Mouse (Mus musculus) neural tube, embryonic 13.5 days (tissue): ENCODE measurements around the gene Dnase1l3. TPM values are rescaled to one million over a fixed set of nuclear protein-coding genes. Genes with fewer than 3 reads are reported as not detected.
A peak's percentile ranks its signal among the peaks of the same experiment; 100 is the strongest.

Experiments
- ATAC-seq: fragments of 200-750 bp; cut with Nextera tagmentation; 2 replicates; pipeline ENCODE4 v1.8.0; 2017; ENCODE audit warnings: low read depth, mild to moderate bottlenecking, moderate TSS enrichment, moderate library complexity
- H3K27ac ChIP-seq: fragments of 300-500 bp; sonication (generic); replicated peaks from 2 replicates; pipeline ENCODE4 v1.5.1; 2015; ENCODE audit warnings: moderate library complexity, mild to moderate bottlenecking, inconsistent platforms
- H3K27me3 ChIP-seq: fragments of 300-500 bp; sonication (generic); 2 replicates; pipeline ENCODE4 v1.6.1; 2015; ENCODE audit warnings: mild to moderate bottlenecking, inconsistent platforms
- H3K36me3 ChIP-seq: fragments of 300-500 bp; sonication (generic); 2 replicates; pipeline ENCODE4 v1.6.1; 2015; ENCODE audit warnings: mild to moderate bottlenecking, inconsistent platforms
- H3K4me1 ChIP-seq: fragments of 300-500 bp; sonication (generic); replicated peaks from 2 replicates; pipeline ENCODE4 v1.6.1; 2015; ENCODE audit warnings: inconsistent platforms
- H3K4me2 ChIP-seq: fragments of 300-500 bp; sonication (generic); 2 replicates; pipeline ENCODE4 v1.6.1; 2015; ENCODE audit warnings: inconsistent platforms, mild to moderate bottlenecking, moderate library complexity
- H3K4me3 ChIP-seq: fragments of 300-500 bp; sonication (generic); 2 replicates; pipeline ENCODE4 v1.5.1; 2015; ENCODE audit warnings: mild to moderate bottlenecking, inconsistent platforms
- H3K9ac ChIP-seq: fragments of 300-500 bp; sonication (generic); 2 replicates; pipeline ENCODE4 v1.6.1; 2015; ENCODE audit warnings: moderate library complexity, mild to moderate bottlenecking, inconsistent platforms
- H3K9me3 ChIP-seq: fragments of 300-500 bp; sonication (generic); 2 replicates; pipeline ENCODE4 v1.6.1; 2016; ENCODE audit warnings: inconsistent platforms
- WGBS: fragments of 180-500 bp; shearing (Covaris S2); methylation state at CpG from one replicate; pipeline ENCODE4 v1.1.7; 2015; 5-methylcytosine and 5-hydroxymethylcytosine counted together
- polyA plus RNA-seq: library from polyadenylated mRNA; unstranded; fragments of >200 nt; fragmentation: Nextera tagmentation; extraction: Ambion mirVana; gene quantifications from 2 replicates; pipeline ENCODE4 v1.2.1, GENCODE M21; 2015

Dnase1l3 gene
- polyA plus RNA-seq, 1 experiment from 2014 or later: 0.06 TPM

DNA sequence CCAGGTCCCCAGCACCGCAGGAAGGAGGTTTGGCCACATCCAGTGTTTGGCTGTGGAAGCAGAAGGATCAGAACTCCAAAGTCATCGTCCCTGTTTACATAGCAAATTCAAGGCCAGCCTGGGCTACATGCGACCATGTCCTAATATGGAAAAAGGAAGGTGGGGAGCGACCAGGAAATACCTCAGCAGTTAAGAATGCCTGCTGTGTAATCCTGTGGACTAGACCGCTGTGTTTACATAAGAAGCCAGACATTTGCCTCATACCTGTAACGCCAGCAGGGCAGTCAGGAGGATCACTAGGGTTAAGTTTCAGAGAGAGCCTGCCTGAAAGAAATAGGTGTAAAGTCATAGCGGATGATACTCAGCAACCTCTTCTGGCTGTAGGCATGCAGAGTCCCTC, 31.2 kb downstream of the Dnase1l3 start:
- Histone ChIP-seq H3K9me3 (no peaks in the 10 kb centered on the region), H3K4me1 (peaks cover 14% of the 10 kb centered on the region; the same call in 1 of the 2 replicates), H3K27me3 (no peaks in the 10 kb centered on the region), H3K36me3 (no peaks in the 10 kb centered on the region), H3K4me3 (no peak overlapping the region), H3K9ac (no peak overlapping the region), H3K4me2 (no peak overlapping the region), H3K27ac (no peak overlapping the region)
- no peak for ATAC-seq
- 72% methylated on average over 7 of the region's 7 CpGs for WGBS

DNA sequence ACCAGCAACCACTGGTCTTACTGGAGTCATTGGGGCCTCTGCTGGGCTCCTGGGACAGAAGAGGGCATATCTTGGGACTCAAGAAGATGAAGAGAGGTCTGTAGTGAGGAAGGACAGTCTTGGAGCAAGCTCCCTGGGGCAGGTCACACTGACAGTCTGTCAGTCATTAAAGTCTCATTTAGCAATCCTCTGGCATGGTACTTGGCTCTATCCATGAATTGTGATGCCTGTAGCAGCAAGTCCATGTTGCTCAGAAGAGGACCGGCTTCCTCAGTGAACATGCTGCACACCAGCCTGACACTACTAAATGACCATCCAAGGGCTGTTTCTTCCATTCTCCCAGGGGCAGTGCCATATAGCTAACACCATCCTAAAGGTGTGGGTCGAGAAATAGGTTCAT, 31.7 kb downstream of the Dnase1l3 start:
- Histone ChIP-seq H3K9ac (no peak overlapping the region), H3K36me3 (no peaks in the 10 kb centered on the region), H3K4me3 (no peak overlapping the region), H3K27ac (no peak overlapping the region), H3K4me2 (no peak overlapping the region), H3K27me3 (no peaks in the 10 kb centered on the region), H3K9me3 (no peaks in the 10 kb centered on the region), H3K4me1 (peaks cover 14% of the 10 kb centered on the region; the same call in 1 of the 2 replicates)
- WGBS: 83% methylated on average over 2 of the region's 2 CpGs
- no peak for ATAC-seq

DNA sequence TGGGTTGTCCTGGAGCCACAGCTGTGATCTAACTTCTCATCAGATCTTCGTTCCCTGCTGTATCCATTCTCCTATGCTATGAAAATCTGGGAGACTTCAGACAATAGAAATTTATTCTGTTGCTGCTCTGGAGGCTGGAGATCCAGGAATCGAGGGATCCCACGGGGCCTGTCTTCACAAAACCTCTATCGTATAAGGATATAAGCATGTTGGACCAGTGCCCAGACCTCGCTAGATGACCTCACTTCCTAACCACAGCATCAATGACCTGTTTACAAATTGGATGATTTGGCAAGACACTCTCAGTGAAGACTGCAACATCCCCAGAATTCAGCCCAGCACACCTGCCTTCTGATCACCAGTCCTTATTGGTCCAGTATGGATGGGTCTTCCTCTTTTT, 32.7 kb downstream of the Dnase1l3 start:
- ATAC-seq: no peak
- H3K36me3 ChIP-seq: no peaks in the 10 kb centered on the region
- H3K4me2 ChIP-seq: no peak overlapping the region
- no peaks in the 10 kb centered on the region for H3K9me3 ChIP-seq
- H3K27ac ChIP-seq: no peak overlapping the region; the same call in 1 of the 2 replicates
- 60% methylated on average over 5 of the region's 5 CpGs for WGBS
- H3K9ac ChIP-seq: no peak overlapping the region
- H3K4me3 ChIP-seq: no peak overlapping the region
- peaks cover 21% of the 10 kb centered on the region for H3K4me1 ChIP-seq
- H3K27me3 ChIP-seq: no peaks in the 10 kb centered on the region

DNA sequence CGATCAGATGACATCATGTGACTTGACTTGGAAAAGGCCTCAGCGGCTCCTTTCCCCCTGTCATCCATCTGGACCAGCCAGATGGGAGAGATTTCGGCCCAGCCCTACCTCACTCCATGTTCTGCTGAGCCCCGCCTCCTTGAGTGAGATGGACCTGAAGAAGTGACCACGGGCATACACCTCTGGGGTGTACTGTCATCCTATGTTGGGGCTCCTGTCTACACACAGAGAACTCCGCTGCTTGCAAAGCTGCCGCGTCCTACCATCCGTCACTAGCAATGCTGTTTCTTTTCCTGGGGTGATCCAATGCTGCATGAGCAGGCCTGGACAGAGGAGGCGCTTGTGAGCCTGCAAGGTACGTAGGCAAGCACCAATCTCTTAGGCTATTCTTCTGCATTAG, 33.8 kb downstream of the Dnase1l3 start:
- Histone ChIP-seq H3K27me3 (no peaks in the 10 kb centered on the region), H3K9me3 (no peaks in the 10 kb centered on the region), H3K9ac (no peak overlapping the region), H3K4me2 (no peak overlapping the region), H3K36me3 (no peaks in the 10 kb centered on the region), H3K4me3 (no peak overlapping the region), H3K27ac (no peak overlapping the region), H3K4me1 (peaks cover 21% of the 10 kb centered on the region)
- no peak for ATAC-seq
- WGBS: 60% methylated on average over 11 of the region's 11 CpGs

DNA sequence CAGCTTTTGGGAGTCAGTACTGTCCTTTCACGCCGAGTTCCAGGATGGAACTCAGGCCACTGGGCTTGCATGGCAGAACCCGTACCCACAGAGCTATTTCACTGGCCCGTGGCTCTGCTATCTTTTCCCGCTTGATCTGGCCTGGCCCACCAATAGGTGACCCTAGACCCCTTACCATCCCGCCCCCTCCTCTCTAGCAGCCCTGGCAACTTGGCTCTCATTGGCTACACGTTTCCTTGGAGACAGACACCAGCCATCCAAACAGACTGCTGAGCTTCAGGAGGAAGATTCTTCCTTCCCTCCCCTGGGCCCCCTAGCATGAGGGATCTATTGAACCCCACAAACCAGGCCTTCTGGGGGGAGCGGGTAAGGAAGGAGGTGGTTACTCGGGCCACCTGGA, 37.3 kb downstream of the Dnase1l3 start, which contains the start of gene Gm45521:
Gene Gm45521 (plus strand): TSS at position 240 of the 400 bp plus-strand sequence.
- Histone ChIP-seq H3K9ac (no peak within 1 kb of the TSS), H3K4me1 (peaks cover 31% of the 10 kb centered on the region), H3K9me3 (no peaks in the 10 kb centered on the region), H3K4me2 (no peak within 1 kb of the TSS), H3K36me3 (0 out of 2 replicates have a peak, but pooled peaks cover under 1% of the 10 kb centered on the region), H3K27ac (no peak within 1 kb of the TSS), H3K4me3 (no peak within 1 kb of the TSS), H3K27me3 (no peaks in the 10 kb centered on the region)
- ATAC-seq: no peak; the same call in 1 of the 2 replicates
- 48% methylated on average over 9 of the region's 9 CpGs for WGBS

DNA sequence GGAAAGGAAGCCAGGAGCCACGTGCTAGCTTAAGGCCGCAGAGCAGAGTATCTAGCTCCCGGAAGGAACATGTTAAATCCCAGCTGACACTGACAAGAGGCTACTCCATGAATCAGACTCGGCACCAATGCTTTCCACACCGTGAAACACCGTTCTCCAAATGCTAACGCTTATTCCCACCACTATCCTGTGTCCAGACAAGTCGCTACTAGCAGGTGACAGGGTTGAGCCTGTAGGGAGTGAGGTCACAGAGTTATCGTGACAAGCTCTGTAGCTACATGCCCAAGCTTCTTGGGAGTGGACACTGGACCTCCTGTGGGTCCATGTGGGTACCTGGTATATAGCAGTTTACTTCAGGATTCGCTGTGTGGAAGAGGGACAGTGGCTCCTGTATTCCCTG, 37.9 kb downstream of the Dnase1l3 start:
- ATAC-seq: no peak
- Histone ChIP-seq H3K27me3 (no peaks in the 10 kb centered on the region), H3K4me3 (no peak overlapping the region), H3K27ac (no peak overlapping the region), H3K4me1 (peaks cover 25% of the 10 kb centered on the region), H3K9ac (no peak overlapping the region), H3K9me3 (no peaks in the 10 kb centered on the region), H3K4me2 (no peak overlapping the region), H3K36me3 (peaks cover 6% of the 10 kb centered on the region)
- 80% methylated on average over 10 of the region's 10 CpGs for WGBS

DNA sequence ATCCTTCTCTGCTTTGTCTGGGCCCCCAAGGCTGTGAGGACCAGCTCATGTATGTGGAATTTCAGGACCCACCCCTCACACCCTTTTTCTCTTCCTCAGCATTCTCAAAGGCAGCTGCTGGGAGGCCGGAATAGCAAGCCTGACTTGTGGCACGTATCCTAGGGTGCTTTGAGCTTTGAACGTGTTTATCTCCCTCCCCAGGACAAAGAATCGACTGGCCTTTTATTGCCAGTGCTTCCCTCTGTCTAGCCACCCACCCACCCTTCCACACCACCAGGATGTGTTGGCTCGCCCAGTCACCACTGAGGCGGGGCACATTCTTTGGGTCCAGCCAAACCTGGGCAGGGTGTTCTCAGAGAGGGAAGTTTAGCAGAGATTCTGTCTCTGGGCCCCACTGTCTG, 40.3 kb downstream of the Dnase1l3 start:
- Histone ChIP-seq H3K9ac (no peak overlapping the region), H3K27me3 (no peaks in the 10 kb centered on the region), H3K4me3 (no peak overlapping the region), H3K36me3 (peaks cover 29% of the 10 kb centered on the region), H3K27ac (peak overlapping the region; percentile 14), H3K4me1 (peaks cover 17% of the 10 kb centered on the region), H3K9me3 (no peaks in the 10 kb centered on the region), H3K4me2 (no peak overlapping the region)
- ATAC-seq: peak; percentile 17; the same call in 1 of the 2 replicates
- WGBS: 15% methylated on average over 6 of the region's 6 CpGs

DNA sequence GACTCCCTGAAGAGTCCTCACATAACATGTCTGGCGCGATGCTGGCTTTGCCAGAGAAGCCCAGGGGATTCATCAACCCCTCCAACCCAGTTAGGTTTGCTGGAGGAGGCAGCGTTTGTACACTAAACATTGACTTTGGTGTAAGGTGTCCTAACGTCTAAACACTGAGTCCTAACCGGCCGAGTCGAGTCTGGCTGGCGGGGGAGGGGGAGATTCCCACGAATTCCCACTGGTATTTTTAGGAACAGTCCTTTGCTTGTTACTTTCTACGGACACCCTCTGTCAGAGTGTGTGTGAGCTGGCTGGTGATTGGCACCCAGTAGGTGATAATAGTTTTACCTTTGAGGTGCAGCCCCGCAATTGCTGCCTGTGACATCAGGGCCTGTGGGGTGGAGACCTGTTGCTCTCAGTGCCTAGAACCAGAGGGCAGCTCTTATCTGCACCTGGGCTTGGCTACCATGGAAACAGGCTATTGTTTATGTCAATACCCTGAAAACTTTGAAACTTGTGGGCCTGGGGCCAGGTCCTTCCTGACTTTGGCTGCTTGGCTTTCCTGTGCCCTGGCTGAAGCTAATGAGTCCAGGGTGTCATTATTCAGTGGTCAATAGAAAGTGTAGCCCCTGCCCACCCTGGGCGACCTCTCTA, 41.6 kb downstream of the Dnase1l3 start:
- Histone ChIP-seq H3K36me3 (peaks cover 41% of the 10 kb centered on the region), H3K27me3 (no peaks in the 10 kb centered on the region), H3K4me3 (no peak overlapping the region), H3K4me2 (no peak overlapping the region), H3K9ac (no peak overlapping the region), H3K4me1 (peaks cover 17% of the 10 kb centered on the region), H3K27ac (0 out of 2 replicates have a peak overlapping the region, but pooled peaks have one; percentile 14), H3K9me3 (no peaks in the 10 kb centered on the region)
- no peak for ATAC-seq
- 38% methylated on average over 12 of the region's 12 CpGs for WGBS

DNA sequence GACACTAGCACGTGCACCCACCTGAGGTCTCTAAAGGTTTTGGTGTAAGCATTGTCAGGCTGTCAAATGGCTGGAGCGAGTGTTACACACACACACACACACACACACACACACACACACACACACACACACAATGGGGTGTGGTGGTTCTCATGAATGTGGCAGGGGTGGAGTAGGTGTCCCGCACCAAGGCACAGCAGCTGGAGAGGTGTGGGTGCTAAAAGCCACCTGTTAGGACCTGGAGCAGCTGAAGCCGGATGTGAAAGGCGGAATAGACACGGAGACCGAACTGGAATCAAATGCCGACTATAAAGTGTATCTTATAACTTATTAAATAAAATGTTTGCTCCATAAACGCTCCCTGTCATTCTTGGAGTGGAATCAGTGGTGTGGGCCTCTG, 43.1 kb downstream of the Dnase1l3 start:
- H3K36me3 ChIP-seq: peaks cover 47% of the 10 kb centered on the region
- H3K4me3 ChIP-seq: no peak overlapping the region
- H3K27ac ChIP-seq: no peak overlapping the region
- H3K4me2 ChIP-seq: no peak overlapping the region
- H3K27me3 ChIP-seq: no peaks in the 10 kb centered on the region
- 91% methylated on average over 9 of the region's 9 CpGs for WGBS
- H3K9ac ChIP-seq: no peak overlapping the region
- peaks cover 10% of the 10 kb centered on the region; the same call in 1 of the 2 replicates for H3K4me1 ChIP-seq
- ATAC-seq: no peak
- no peaks in the 10 kb centered on the region for H3K9me3 ChIP-seq

DNA sequence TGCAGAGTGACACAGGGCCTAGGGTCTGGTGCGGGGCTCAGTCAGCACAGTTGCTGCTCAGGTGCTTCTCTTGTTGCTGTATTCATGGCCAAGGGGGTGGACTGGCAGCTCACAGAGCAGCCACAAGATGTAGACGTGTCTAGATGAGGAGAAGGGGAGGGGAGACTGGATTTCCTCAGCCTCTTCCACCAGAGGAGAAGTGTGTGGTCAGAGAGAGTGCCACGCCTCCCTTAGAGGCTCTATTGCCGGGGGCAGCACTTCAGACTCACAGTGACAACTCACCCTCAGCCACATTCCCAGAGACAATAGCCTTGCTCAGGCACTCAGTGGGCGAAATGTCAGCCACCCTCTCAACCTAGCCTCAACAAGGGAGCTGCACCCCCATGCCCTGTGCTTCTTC, 49.1 kb downstream of the Dnase1l3 start:
- no peak overlapping the region for H3K4me3 ChIP-seq
- ATAC-seq: no peak
- H3K9me3 ChIP-seq: no peaks in the 10 kb centered on the region
- peaks cover 79% of the 10 kb centered on the region for H3K36me3 ChIP-seq
- peaks cover 14% of the 10 kb centered on the region; the same call in 1 of the 2 replicates for H3K4me1 ChIP-seq
- no peak overlapping the region for H3K27ac ChIP-seq
- no peaks in the 10 kb centered on the region for H3K27me3 ChIP-seq
- 64% methylated on average over 5 of the region's 5 CpGs for WGBS
- H3K9ac ChIP-seq: no peak overlapping the region
- H3K4me2 ChIP-seq: no peak overlapping the region

DNA sequence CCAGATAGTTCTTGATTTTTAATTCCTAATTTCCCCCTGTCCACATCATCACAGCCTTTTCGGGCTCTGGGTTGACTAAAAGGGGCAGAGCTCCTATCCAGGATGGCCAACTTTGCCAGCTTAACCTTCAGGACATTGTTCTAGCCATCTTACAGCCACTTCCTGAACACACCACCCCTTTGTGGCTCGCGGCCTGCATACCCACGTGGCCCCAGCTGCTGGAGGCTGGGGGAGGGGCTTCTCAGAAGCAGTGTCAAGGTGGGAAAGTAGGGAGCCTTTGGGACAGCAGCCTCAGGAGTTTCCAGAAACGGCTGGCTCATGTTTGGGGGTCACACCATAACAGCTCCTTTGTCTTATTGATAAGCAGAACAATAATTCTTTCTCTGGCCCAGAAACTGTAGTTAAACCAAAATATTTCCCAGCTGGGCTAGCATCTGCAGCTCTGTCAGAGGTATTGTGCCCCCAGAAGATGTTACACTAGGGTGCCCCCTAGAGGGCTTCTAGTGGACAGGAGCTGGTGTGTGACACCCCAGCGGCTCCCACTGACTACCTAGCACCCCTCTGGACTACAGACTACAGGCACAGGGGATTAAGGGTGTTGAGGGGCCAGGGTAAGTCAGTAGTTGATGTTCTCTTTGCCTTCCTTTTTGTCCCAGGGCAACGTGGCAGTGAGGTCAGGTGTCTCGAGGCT, 49.9 kb downstream of the Dnase1l3 start:
- H3K27ac ChIP-seq: no peak overlapping the region

DNA sequence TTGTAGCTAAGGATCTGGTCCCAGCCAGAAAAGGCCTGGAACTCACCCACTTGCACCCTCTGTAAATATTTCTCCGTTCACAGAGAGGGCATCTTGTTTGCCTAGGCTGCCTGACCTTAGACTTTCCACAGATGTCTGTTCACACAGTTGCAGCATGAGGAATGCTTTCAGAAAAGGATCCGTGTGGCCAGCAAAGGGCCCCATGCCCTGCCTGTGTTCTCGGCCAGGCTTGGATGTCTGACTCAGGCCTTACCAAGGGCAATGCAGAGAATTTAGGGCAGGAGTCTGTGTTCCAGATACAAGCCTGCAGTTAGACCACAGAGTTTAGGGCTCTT, 50.6 kb downstream of the Dnase1l3 start:
- H3K9me3 ChIP-seq: no peaks in the 10 kb centered on the region
- H3K4me2 ChIP-seq: no peak overlapping the region
- H3K9ac ChIP-seq: no peak overlapping the region
- H3K27me3 ChIP-seq: no peaks in the 10 kb centered on the region
- peaks cover 75% of the 10 kb centered on the region for H3K36me3 ChIP-seq
- 81% methylated on average over 3 of the region's 3 CpGs for WGBS
- peak overlapping the region; percentile 28; the same call in 1 of the 2 replicates for H3K27ac ChIP-seq
- peaks cover 17% of the 10 kb centered on the region; the same call in 1 of the 2 replicates for H3K4me1 ChIP-seq
- no peak overlapping the region for H3K4me3 ChIP-seq
- no peak for ATAC-seq

More for the DNA sequence above, 49.9 kb downstream of the Dnase1l3 start:
- H3K27me3 ChIP-seq: no peaks in the 10 kb centered on the region
- no peak overlapping the region for H3K4me3 ChIP-seq
- ATAC-seq: no peak
- H3K36me3 ChIP-seq: peaks cover 79% of the 10 kb centered on the region
- H3K9ac ChIP-seq: no peak overlapping the region
- WGBS: 53% methylated on average over 8 of the region's 8 CpGs
- H3K4me2 ChIP-seq: no peak overlapping the region
- no peaks in the 10 kb centered on the region for H3K9me3 ChIP-seq
- peaks cover 14% of the 10 kb centered on the region; the same call in 1 of the 2 replicates for H3K4me1 ChIP-seq
